Mouse (Mus musculus) cerebellum, adult 2 months (tissue): Measurements from ENCODE around the gene Dnm3.

Source experiments
- CTCF ChIP-seq: fragments of 200-500 bp; IDR thresholded peaks from 2 replicates; pipeline ENCODE4 v1.5.1; 2011; ENCODE audit warnings: low read depth, mild to moderate bottlenecking, control low read depth, low read length, moderate library complexity, borderline replicate concordance; ENCODE audit not compliant: insufficient read depth
- POLR2A ChIP-seq: fragments of 200-500 bp; IDR thresholded peaks from 2 replicates; pipeline ENCODE4 v1.6.1; 2011; ENCODE audit warnings: low read length, control low read depth, borderline replicate concordance; ENCODE audit not compliant: insufficient read depth

GRCm38 (mm10) chr1:162008208-162008607, 469.6 kb downstream of the Dnm3 start:
- TF ChIP-seq CTCF (no peak), POLR2A (no peak)
